Mouse (Mus musculus): ENCODE results near the gene Kcnmb3. TPM values are rescaled to one million over a fixed set of nuclear protein-coding genes. Genes with fewer than 3 reads are reported as not detected.
"Not testable (repeated sequence)": the region's sequence is repeated elsewhere in the genome, so short reads cannot be mapped to it uniquely, and the experiment has no call there.

Kcnmb3 gene
- total and polyA plus RNA-seq, 2 experiments from 2014 or later, result 0.09 TPM; not detected in 1

- no peak for DNase-seq (ENCODE audit: low spot score)
- no peaks in the 10 kb centered on the region for H3K27me3 ChIP-seq (ENCODE audit: insufficient read depth, low read length)
- H3K9me3 ChIP-seq (ENCODE audit: low read length), result no peaks in the 10 kb centered on the region
- H3K9ac ChIP-seq (replicated peaks; ENCODE audit: low read length, poor library complexity, severe bottlenecking), result no peak overlapping the region
- TF ChIP-seq CTCF (IDR thresholded peaks at IDR 0.05), result no peak
- no peaks in the 10 kb centered on the region for H3K4me1 ChIP-seq (ENCODE audit: insufficient read depth, low read length)
- H3K36me3 ChIP-seq (ENCODE audit: insufficient read depth, low read length), result peaks cover 18% of the 10 kb centered on the region
- H3K27ac ChIP-seq (ENCODE audit: low read depth, low read length), result no peak overlapping the region
- H3K4me2 ChIP-seq (ENCODE audit: low read depth, low read length, poor library complexity, severe bottlenecking), result no peak overlapping the region
- H3K4me3 ChIP-seq (ENCODE audit: low read depth, low read length), result no peak overlapping the region
- 84% methylated on average over 2 of the region's 2 CpGs for WGBS
- ATAC-seq (ENCODE audit: low FRiP score), result no peak
Observed at GRCm38 (mm10) chr3:32434016-32434415, 58.0 kb downstream of the Kcnmb3 start.

DNA sequence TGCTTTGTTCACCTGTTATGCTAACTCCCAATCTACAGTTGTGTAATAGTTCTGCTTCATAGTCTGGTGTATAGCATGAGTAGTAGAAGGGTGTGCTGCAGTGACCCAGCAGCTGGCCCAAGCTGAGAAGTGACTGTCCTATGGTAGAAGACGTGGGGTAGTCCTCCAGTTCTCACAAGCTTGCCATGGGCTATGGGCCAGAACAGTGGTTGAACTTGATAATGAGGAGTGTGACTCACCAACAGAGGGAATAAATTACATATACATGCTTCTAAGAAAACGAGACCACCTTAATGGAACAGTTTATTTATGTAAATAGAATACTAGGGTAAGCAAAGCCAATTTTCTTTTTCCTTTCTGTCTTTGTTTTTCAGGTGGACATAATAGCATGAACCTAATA is 61.6 kb downstream of the Kcnmb3 start:
- Histone ChIP-seq H3K4me3 (ENCODE audit: low read depth, low read length) (no peak overlapping the region), H3K9me3 (ENCODE audit: low read length) (no peaks in the 10 kb centered on the region), H3K27me3 (ENCODE audit: insufficient read depth, low read length) (no peaks in the 10 kb centered on the region), H3K36me3 (ENCODE audit: insufficient read depth, low read length) (no peaks in the 10 kb centered on the region), H3K4me2 (ENCODE audit: low read depth, low read length, poor library complexity, severe bottlenecking) (no peak overlapping the region), H3K4me1 (ENCODE audit: insufficient read depth, low read length) (no peaks in the 10 kb centered on the region), H3K27ac (ENCODE audit: low read depth, low read length) (no peak overlapping the region), H3K9ac (replicated peaks; ENCODE audit: low read length, poor library complexity, severe bottlenecking) (no peak overlapping the region)
- DNase-seq (ENCODE audit: low spot score) (no peak), ATAC-seq (ENCODE audit: low FRiP score) (no peak)
- WGBS, result 81% methylated on average over 2 of the region's 2 CpGs
- TF ChIP-seq CTCF (IDR thresholded peaks at IDR 0.05), result no peak

GRCm38 (mm10) chr3:32429351-32429750 is 62.7 kb downstream of the Kcnmb3 start:
- not testable (repeated sequence) for H3K27me3 ChIP-seq (ENCODE audit: insufficient read depth, low read length); H3K27ac ChIP-seq (ENCODE audit: low read depth, low read length); H3K4me2 ChIP-seq (ENCODE audit: low read depth, low read length, poor library complexity, severe bottlenecking); DNase-seq (ENCODE audit: low spot score); H3K36me3 ChIP-seq (ENCODE audit: insufficient read depth, low read length); H3K4me1 ChIP-seq (ENCODE audit: insufficient read depth, low read length); ATAC-seq (ENCODE audit: low FRiP score); H3K9me3 ChIP-seq (ENCODE audit: low read length); H3K4me3 ChIP-seq (ENCODE audit: low read depth, low read length); H3K9ac ChIP-seq (replicated peaks; ENCODE audit: low read length, poor library complexity, severe bottlenecking)

DNA sequence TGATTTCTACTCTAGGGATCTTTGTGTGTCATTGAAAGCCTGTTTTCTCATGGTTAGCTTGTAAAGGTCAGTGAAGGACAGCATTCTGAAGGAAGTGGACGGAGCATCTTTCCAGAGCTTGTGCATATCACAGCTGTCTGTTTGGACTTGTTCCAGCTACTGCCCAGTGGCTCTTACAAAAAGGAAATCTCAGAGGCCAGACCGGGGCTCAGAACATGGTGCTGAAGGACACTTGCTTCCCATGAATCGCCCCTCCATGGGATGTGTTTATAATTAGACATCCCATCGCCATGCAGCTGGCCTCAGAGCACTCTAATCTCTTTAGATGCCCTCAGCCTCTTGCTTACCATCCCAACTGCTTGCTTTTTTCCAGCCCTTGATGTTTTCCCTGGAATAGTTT is 63.1 kb downstream of the Kcnmb3 start:
- peak; percentile 60 for DNase-seq (ENCODE audit: low spot score)

DNA sequence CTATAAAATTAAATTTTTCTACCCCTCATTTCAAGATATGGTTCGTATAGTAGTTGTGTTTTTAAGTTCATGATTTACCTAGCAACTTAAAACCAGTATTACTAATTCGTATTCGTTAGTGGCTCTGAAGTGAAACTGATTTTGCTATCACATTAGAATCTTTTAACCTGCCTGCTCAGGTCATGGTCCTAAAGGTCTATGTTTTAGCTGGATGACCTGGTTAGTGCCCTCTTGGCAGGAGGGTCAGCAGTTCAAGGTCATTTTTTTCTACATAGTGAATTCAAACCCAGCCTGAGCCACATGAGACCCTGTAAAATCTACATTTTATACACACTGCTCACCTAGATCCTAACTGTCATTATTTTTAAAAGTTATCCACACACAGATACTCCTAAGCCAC is 63.7 kb downstream of the Kcnmb3 start:
- Histone ChIP-seq H3K4me2 (ENCODE audit: low read depth, low read length, poor library complexity, severe bottlenecking) (no peak overlapping the region), H3K4me1 (ENCODE audit: insufficient read depth, low read length) (no peaks in the 10 kb centered on the region), H3K36me3 (ENCODE audit: insufficient read depth, low read length) (no peaks in the 10 kb centered on the region), H3K27me3 (ENCODE audit: insufficient read depth, low read length) (no peaks in the 10 kb centered on the region), H3K4me3 (ENCODE audit: low read depth, low read length) (no peak overlapping the region), H3K27ac (ENCODE audit: low read depth, low read length) (no peak overlapping the region), H3K9me3 (ENCODE audit: low read length) (no peaks in the 10 kb centered on the region), H3K9ac (replicated peaks; ENCODE audit: low read length, poor library complexity, severe bottlenecking) (no peak overlapping the region)
- TF ChIP-seq CTCF (IDR thresholded peaks at IDR 0.05), result no peak
- no peak for DNase-seq (ENCODE audit: low spot score)
- no peak for ATAC-seq (ENCODE audit: low FRiP score)
- 95% methylated on average over 3 of the region's 3 CpGs for WGBS

More for the DNA sequence above, 63.1 kb downstream of the Kcnmb3 start:
- Histone ChIP-seq H3K4me2 (ENCODE audit: low read depth, low read length, poor library complexity, severe bottlenecking) (no peak overlapping the region), H3K9ac (replicated peaks; ENCODE audit: low read length, poor library complexity, severe bottlenecking) (no peak overlapping the region), H3K4me1 (ENCODE audit: insufficient read depth, low read length) (no peaks in the 10 kb centered on the region), H3K9me3 (ENCODE audit: low read length) (no peaks in the 10 kb centered on the region), H3K27me3 (ENCODE audit: insufficient read depth, low read length) (no peaks in the 10 kb centered on the region), H3K27ac (ENCODE audit: low read depth, low read length) (no peak overlapping the region), H3K4me3 (ENCODE audit: low read depth, low read length) (no peak overlapping the region), H3K36me3 (ENCODE audit: insufficient read depth, low read length) (no peaks in the 10 kb centered on the region)
- TF ChIP-seq CTCF (IDR thresholded peaks at IDR 0.05), result no peak
- ATAC-seq (ENCODE audit: low FRiP score), result no peak
- 72% methylated on average over 4 of the region's 4 CpGs for WGBS

- WGBS, result 76% methylated on average over 4 of the region's 4 CpGs
- no peak overlapping the region for H3K27ac ChIP-seq (ENCODE audit: low read depth, low read length)
- no peak for DNase-seq (ENCODE audit: low spot score)
- H3K9me3 ChIP-seq (ENCODE audit: low read length), result no peaks in the 10 kb centered on the region
- TF ChIP-seq CTCF (IDR thresholded peaks at IDR 0.05), result no peak
- no peaks in the 10 kb centered on the region for H3K36me3 ChIP-seq (ENCODE audit: insufficient read depth, low read length)
- no peak for ATAC-seq (ENCODE audit: low FRiP score)
- H3K4me2 ChIP-seq (ENCODE audit: low read depth, low read length, poor library complexity, severe bottlenecking), result no peak overlapping the region
- no peak overlapping the region for H3K9ac ChIP-seq (replicated peaks; ENCODE audit: low read length, poor library complexity, severe bottlenecking)
- no peaks in the 10 kb centered on the region for H3K27me3 ChIP-seq (ENCODE audit: insufficient read depth, low read length)
- H3K4me3 ChIP-seq (ENCODE audit: low read depth, low read length), result no peak overlapping the region
- no peaks in the 10 kb centered on the region for H3K4me1 ChIP-seq (ENCODE audit: insufficient read depth, low read length)
Observed at GRCm38 (mm10) chr3:32427695-32428094, 64.3 kb downstream of the Kcnmb3 start.

Other genes starting within 250 kb of the Kcnmb3 start
- gene Zmat3, start 126.2 kb downstream of the Kcnmb3 start, total RNA-seq (2014; rRNA removed), result 13.7 and 21.2 TPM in 2 replicates
- gene Zmat3, start 126.2 kb downstream of the Kcnmb3 start, polyA plus RNA-seq (2015; fragmentation: Nextera tagmentation; extraction: Ambion mirVana), result 5.2 and 5.5 TPM in 2 replicates
- 43.3 and 51.8 TPM in 2 replicates for gene Pik3ca, start 94.6 kb downstream of the Kcnmb3 start, total RNA-seq (2014; rRNA removed)
- gene Pik3ca, start 94.6 kb downstream of the Kcnmb3 start, polyA plus RNA-seq (2015; fragmentation: Nextera tagmentation; extraction: Ambion mirVana), result 8.6 and 10.2 TPM in 2 replicates
- 50.2 and 64.6 TPM in 2 replicates for gene Zfp639, start 18.0 kb upstream of the Kcnmb3 start, total RNA-seq (2014; rRNA removed)
- gene Zfp639, start 18.0 kb upstream of the Kcnmb3 start, polyA plus RNA-seq (2015; fragmentation: Nextera tagmentation; extraction: Ambion mirVana), result 40.6 and 43.5 TPM in 2 replicates
- 27.5 and 37.8 TPM in 2 replicates for gene Mfn1, start 37.2 kb upstream of the Kcnmb3 start, total RNA-seq (2014; rRNA removed)
- 29.9 and 39.4 TPM in 2 replicates for gene Mfn1, start 37.2 kb upstream of the Kcnmb3 start, polyA plus RNA-seq (2015; fragmentation: Nextera tagmentation; extraction: Ambion mirVana)
- 118 and 150 TPM in 2 replicates for gene Gnb4, start 124.4 kb upstream of the Kcnmb3 start, total RNA-seq (2014; rRNA removed)
- 121 and 127 TPM in 2 replicates for gene Gnb4, start 124.4 kb upstream of the Kcnmb3 start, polyA plus RNA-seq (2015; fragmentation: Nextera tagmentation; extraction: Ambion mirVana)
- gene Actl6a, start 214.1 kb upstream of the Kcnmb3 start, total RNA-seq (2014; rRNA removed), result 17.5 and 39.0 TPM in 2 replicates
- 38.0 and 39.3 TPM in 2 replicates for gene Actl6a, start 214.1 kb upstream of the Kcnmb3 start, polyA plus RNA-seq (2015; fragmentation: Nextera tagmentation; extraction: Ambion mirVana)
- gene Ndufb5, start 244.8 kb upstream of the Kcnmb3 start, total RNA-seq (2014; rRNA removed), result 442 and 559 TPM in 2 replicates
- gene Ndufb5, start 244.8 kb upstream of the Kcnmb3 start, polyA plus RNA-seq (2015; fragmentation: Nextera tagmentation; extraction: Ambion mirVana), result 354 and 359 TPM in 2 replicates
- gene Mrpl47, start 245.4 kb upstream of the Kcnmb3 start, total RNA-seq (2014; rRNA removed), result 10.4 and 20.4 TPM in 2 replicates
- 25.4 and 30.7 TPM in 2 replicates for gene Mrpl47, start 245.4 kb upstream of the Kcnmb3 start, polyA plus RNA-seq (2015; fragmentation: Nextera tagmentation; extraction: Ambion mirVana)